Mouse (Mus musculus): ENCODE results near the gene Gm45753. TPM values are rescaled to one million over a fixed set of nuclear protein-coding genes. Genes with fewer than 3 reads are reported as not detected.

Gene Gm45753
- total RNA-seq, 1 experiment = not detected

- no peak for DNase-seq (ENCODE audit: low read depth, low spot score)
- peaks cover 0 to 3% of the 10 kb centered on the region in 2 experiments; a peak in 1 of 4 replicates for H3K4me1 ChIP-seq (ENCODE audit: control insufficient read depth in 2 of 2, insufficient read depth in 2 of 2, low read length in 2 of 2, poor library complexity in 1 of 2)
- in situ Hi-C loops (cut with MboI; ENCODE audit: low sequenced_read_pairs in 2 of 2, unreplicated experiment in 2 of 2) = no loop called here
- H3K9me3 ChIP-seq (ENCODE audit: control insufficient read depth, insufficient read depth, low read depth, low read length) = no peaks in the 10 kb centered on the region
- H3K4me3 ChIP-seq (ENCODE audit: insufficient read depth in 1 of 2, low read depth in 1 of 2, low read length in 2 of 2, poor library complexity in 1 of 2, severe bottlenecking in 1 of 2) = no peak overlapping the region
- H3K9ac ChIP-seq (ENCODE audit: insufficient read depth, low read depth, low read length, poor library complexity, severe bottlenecking) = no peak overlapping the region
- no peaks in the 10 kb centered on the region for H3K36me3 ChIP-seq (ENCODE audit: control insufficient read depth, insufficient read depth, low read length, poor library complexity, severe bottlenecking)
- H3K27ac ChIP-seq (ENCODE audit: insufficient read depth, low read depth, low read length, poor library complexity, severe bottlenecking) = no peak overlapping the region
- TF ChIP-seq ZC3H11A (IDR thresholded peaks at IDR 0.05; ENCODE audit: borderline replicate concordance, low read depth, low read length) (no peak), MAFK (IDR thresholded peaks at IDR 0.05; ENCODE audit: insufficient read depth, low read depth, low read length) (no peak), CHD2 (IDR thresholded peaks at IDR 0.05; ENCODE audit: low read depth, low read length) (no peak), HCFC1 (IDR thresholded peaks at IDR 0.05; ENCODE audit: borderline replicate concordance, insufficient read depth, low read length) (no peak), ZNF384 (IDR thresholded peaks at IDR 0.05; ENCODE audit: low read depth, low read length) (no peak)
Measured at GRCm38 (mm10) chr8:45264918-45265317, 43.3 kb downstream of the Gm45753 start.

DNA sequence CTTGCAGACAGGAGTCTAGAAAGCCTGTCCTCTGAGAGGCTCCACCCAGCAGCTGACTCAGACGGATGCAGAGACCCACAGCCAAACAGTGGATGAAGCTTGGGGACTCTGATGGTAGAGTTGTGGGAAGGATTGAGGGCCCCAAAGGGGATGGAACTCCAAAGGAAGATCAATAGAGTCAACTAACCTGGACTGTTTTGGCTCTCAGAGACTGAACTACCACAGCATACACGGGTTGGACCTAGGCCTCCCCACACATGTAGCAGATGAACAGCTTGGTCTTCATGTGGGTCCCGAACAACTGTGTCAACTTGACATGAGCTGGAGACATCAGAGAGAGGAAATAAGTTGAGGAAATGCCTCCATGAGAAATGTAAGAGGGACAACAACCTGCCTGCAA, 45.4 kb downstream of the Gm45753 start:
- no peak for DNase-seq (ENCODE audit: low read depth, low spot score)
- in situ Hi-C loops (cut with MboI; ENCODE audit: low sequenced_read_pairs in 2 of 2, unreplicated experiment in 2 of 2) = no loop called here

DNA sequence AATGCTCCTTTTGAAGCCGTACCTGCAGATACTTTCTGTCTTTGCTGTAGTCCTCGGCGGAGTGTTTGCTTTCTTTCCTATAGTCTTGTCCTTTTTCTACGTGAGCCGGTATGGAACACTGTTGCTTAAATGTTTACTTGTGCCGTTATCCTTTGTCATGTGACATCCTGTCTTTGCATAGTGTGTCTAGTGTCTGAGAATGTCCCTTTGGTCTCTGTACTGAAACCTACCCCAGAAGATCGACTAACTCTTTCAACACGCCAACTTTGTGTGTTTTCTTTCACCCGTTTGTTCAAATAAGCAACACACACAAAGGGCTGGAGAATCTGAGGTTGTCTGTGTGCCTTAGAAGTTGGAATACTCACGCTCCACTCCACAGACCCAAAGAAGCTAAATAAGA, 46.3 kb downstream of the Gm45753 start, which contains the start of gene F11:
F11 (minus strand) TSS at position 112 of the 400 bp plus-strand sequence.
- H3K27ac ChIP-seq (ENCODE audit: insufficient read depth, low read depth, low read length, poor library complexity, severe bottlenecking) = no peak within 1 kb of the TSS
- no peak within 1 kb of the TSS for H3K9ac ChIP-seq (ENCODE audit: insufficient read depth, low read depth, low read length, poor library complexity, severe bottlenecking)
- in situ Hi-C loops (cut with MboI; ENCODE audit: low sequenced_read_pairs in 2 of 2, unreplicated experiment in 2 of 2) = no loop called here
- no peak for DNase-seq (ENCODE audit: low read depth, low spot score)
- H3K4me1 ChIP-seq (ENCODE audit: control insufficient read depth in 2 of 2, insufficient read depth in 2 of 2, low read length in 2 of 2, poor library complexity in 1 of 2) = peaks cover 0 to 1% of the 10 kb centered on the region in 2 experiments; a peak in 1 of 4 replicates
- no peaks in the 10 kb centered on the region for H3K9me3 ChIP-seq (ENCODE audit: control insufficient read depth, insufficient read depth, low read depth, low read length)
- H3K36me3 ChIP-seq (ENCODE audit: control insufficient read depth, insufficient read depth, low read length, poor library complexity, severe bottlenecking) = no peaks in the 10 kb centered on the region
- TF ChIP-seq CHD2 (IDR thresholded peaks at IDR 0.05; ENCODE audit: low read depth, low read length) = no peak
- H3K4me3 ChIP-seq (ENCODE audit: insufficient read depth in 1 of 2, low read depth in 1 of 2, low read length in 2 of 2, poor library complexity in 1 of 2, severe bottlenecking in 1 of 2) = no peak within 1 kb of the TSS

More for the DNA sequence above, 45.4 kb downstream of the Gm45753 start:
- H3K27ac ChIP-seq (ENCODE audit: insufficient read depth, low read depth, low read length, poor library complexity, severe bottlenecking) = no peak overlapping the region
- peaks cover 0 to 3% of the 10 kb centered on the region in 2 experiments; a peak in 1 of 4 replicates for H3K4me1 ChIP-seq (ENCODE audit: control insufficient read depth in 2 of 2, insufficient read depth in 2 of 2, low read length in 2 of 2, poor library complexity in 1 of 2)
- no peak overlapping the region for H3K9ac ChIP-seq (ENCODE audit: insufficient read depth, low read depth, low read length, poor library complexity, severe bottlenecking)
- H3K36me3 ChIP-seq (ENCODE audit: control insufficient read depth, insufficient read depth, low read length, poor library complexity, severe bottlenecking) = no peaks in the 10 kb centered on the region
- no peak for TF ChIP-seq HCFC1 (IDR thresholded peaks at IDR 0.05; ENCODE audit: borderline replicate concordance, insufficient read depth, low read length)
- no peak for TF ChIP-seq MAFK (IDR thresholded peaks at IDR 0.05; ENCODE audit: insufficient read depth, low read depth, low read length)
- no peak for TF ChIP-seq CHD2 (IDR thresholded peaks at IDR 0.05; ENCODE audit: low read depth, low read length)
- TF ChIP-seq ZC3H11A (IDR thresholded peaks at IDR 0.05; ENCODE audit: borderline replicate concordance, low read depth, low read length) = no peak
- no peak for TF ChIP-seq ZNF384 (IDR thresholded peaks at IDR 0.05; ENCODE audit: low read depth, low read length)
- H3K4me3 ChIP-seq (ENCODE audit: insufficient read depth in 1 of 2, low read depth in 1 of 2, low read length in 2 of 2, poor library complexity in 1 of 2, severe bottlenecking in 1 of 2) = no peak overlapping the region
- no peaks in the 10 kb centered on the region for H3K9me3 ChIP-seq (ENCODE audit: control insufficient read depth, insufficient read depth, low read depth, low read length)

- no peaks in the 10 kb centered on the region for H3K4me1 ChIP-seq (ENCODE audit: control insufficient read depth in 2 of 2, insufficient read depth in 2 of 2, low read length in 2 of 2, poor library complexity in 1 of 2)
- H3K27ac ChIP-seq (ENCODE audit: insufficient read depth, low read depth, low read length, poor library complexity, severe bottlenecking) = no peak overlapping the region
- no peak overlapping the region for H3K9ac ChIP-seq (ENCODE audit: insufficient read depth, low read depth, low read length, poor library complexity, severe bottlenecking)
- no peak overlapping the region for H3K4me3 ChIP-seq (ENCODE audit: insufficient read depth in 1 of 2, low read depth in 1 of 2, low read length in 2 of 2, poor library complexity in 1 of 2, severe bottlenecking in 1 of 2)
- no peak for DNase-seq (ENCODE audit: low read depth, low spot score)
- in situ Hi-C loops (cut with MboI; ENCODE audit: low sequenced_read_pairs in 2 of 2, unreplicated experiment in 2 of 2) = no loop called here
- H3K36me3 ChIP-seq (ENCODE audit: control insufficient read depth, insufficient read depth, low read length, poor library complexity, severe bottlenecking) = no peaks in the 10 kb centered on the region
- TF ChIP-seq ZNF384 (IDR thresholded peaks at IDR 0.05; ENCODE audit: low read depth, low read length) = no peak
- no peak for TF ChIP-seq ZC3H11A (IDR thresholded peaks at IDR 0.05; ENCODE audit: borderline replicate concordance, low read depth, low read length)
- no peak for TF ChIP-seq MAFK (IDR thresholded peaks at IDR 0.05; ENCODE audit: insufficient read depth, low read depth, low read length)
- TF ChIP-seq HCFC1 (IDR thresholded peaks at IDR 0.05; ENCODE audit: borderline replicate concordance, insufficient read depth, low read length) = no peak
- TF ChIP-seq CHD2 (IDR thresholded peaks at IDR 0.05; ENCODE audit: low read depth, low read length) = no peak
- no peaks in the 10 kb centered on the region for H3K9me3 ChIP-seq (ENCODE audit: control insufficient read depth, insufficient read depth, low read depth, low read length)
Measured at GRCm38 (mm10) chr8:45258421-45258820, 49.8 kb downstream of the Gm45753 start.

DNA sequence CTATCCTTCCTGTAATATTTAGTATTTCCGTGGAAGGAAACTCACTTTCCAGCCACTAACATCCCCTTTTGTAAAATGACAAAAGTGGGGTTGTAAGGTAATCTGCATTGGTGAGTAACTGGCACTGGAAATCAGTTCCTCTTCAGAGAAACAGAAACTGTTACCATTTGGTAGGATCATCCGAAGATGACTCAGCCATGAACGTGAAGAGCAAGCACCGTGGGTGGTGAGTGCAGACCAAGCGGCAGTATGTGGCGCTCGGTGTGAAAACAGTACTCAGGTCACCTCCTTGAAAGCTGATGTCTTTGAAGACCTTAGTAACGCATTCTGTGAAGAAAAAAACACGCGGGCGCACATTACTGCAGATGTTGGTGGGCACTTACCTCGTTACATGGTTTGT, 53.2 kb downstream of the Gm45753 start:
- H3K9ac ChIP-seq (ENCODE audit: insufficient read depth, low read depth, low read length, poor library complexity, severe bottlenecking) = no peak overlapping the region
- H3K4me1 ChIP-seq (ENCODE audit: control insufficient read depth in 2 of 2, insufficient read depth in 2 of 2, low read length in 2 of 2, poor library complexity in 1 of 2) = peaks cover 2% of the 10 kb centered on the region in 2 experiments; a peak in 1 of 4 replicates
- DNase-seq (ENCODE audit: low read depth, low spot score) = no peak
- H3K4me3 ChIP-seq (ENCODE audit: insufficient read depth in 1 of 2, low read depth in 1 of 2, low read length in 2 of 2, poor library complexity in 1 of 2, severe bottlenecking in 1 of 2) = no peak overlapping the region
- H3K9me3 ChIP-seq (ENCODE audit: control insufficient read depth, insufficient read depth, low read depth, low read length) = no peaks in the 10 kb centered on the region
- no peak overlapping the region for H3K27ac ChIP-seq (ENCODE audit: insufficient read depth, low read depth, low read length, poor library complexity, severe bottlenecking)
- H3K36me3 ChIP-seq (ENCODE audit: control insufficient read depth, insufficient read depth, low read length, poor library complexity, severe bottlenecking) = no peaks in the 10 kb centered on the region
- TF ChIP-seq CHD2 (IDR thresholded peaks at IDR 0.05; ENCODE audit: low read depth, low read length) (no peak), HCFC1 (IDR thresholded peaks at IDR 0.05; ENCODE audit: borderline replicate concordance, insufficient read depth, low read length) (no peak), ZNF384 (IDR thresholded peaks at IDR 0.05; ENCODE audit: low read depth, low read length) (no peak), MAFK (IDR thresholded peaks at IDR 0.05; ENCODE audit: insufficient read depth, low read depth, low read length) (no peak)
- in situ Hi-C loops (cut with MboI; ENCODE audit: low sequenced_read_pairs in 2 of 2, unreplicated experiment in 2 of 2) = no loop called here

Measured in ES-E14 (cell line).